Mouse (Mus musculus): ENCODE data around the gene Acap1.

GRCm38 (mm10) chr11:69911701-69912100, 16.4 kb upstream of the Acap1 start:
- TF ChIP-seq GATA1 (IDR thresholded peaks at IDR 0.05; ENCODE audit: borderline replicate concordance, low read length) (no peak), FLI1 (IDR thresholded peaks at IDR 0.05; ENCODE audit: low read length) (no peak)
